Mouse (Mus musculus): ENCODE measurements at regions not wholly inside any gene's neighbourhood (a gene's known extent, or its start where the extent isn't known, plus 50 kb on each side); places are given as distances from the start of the nearest gene placed in this dataset.

DNA sequence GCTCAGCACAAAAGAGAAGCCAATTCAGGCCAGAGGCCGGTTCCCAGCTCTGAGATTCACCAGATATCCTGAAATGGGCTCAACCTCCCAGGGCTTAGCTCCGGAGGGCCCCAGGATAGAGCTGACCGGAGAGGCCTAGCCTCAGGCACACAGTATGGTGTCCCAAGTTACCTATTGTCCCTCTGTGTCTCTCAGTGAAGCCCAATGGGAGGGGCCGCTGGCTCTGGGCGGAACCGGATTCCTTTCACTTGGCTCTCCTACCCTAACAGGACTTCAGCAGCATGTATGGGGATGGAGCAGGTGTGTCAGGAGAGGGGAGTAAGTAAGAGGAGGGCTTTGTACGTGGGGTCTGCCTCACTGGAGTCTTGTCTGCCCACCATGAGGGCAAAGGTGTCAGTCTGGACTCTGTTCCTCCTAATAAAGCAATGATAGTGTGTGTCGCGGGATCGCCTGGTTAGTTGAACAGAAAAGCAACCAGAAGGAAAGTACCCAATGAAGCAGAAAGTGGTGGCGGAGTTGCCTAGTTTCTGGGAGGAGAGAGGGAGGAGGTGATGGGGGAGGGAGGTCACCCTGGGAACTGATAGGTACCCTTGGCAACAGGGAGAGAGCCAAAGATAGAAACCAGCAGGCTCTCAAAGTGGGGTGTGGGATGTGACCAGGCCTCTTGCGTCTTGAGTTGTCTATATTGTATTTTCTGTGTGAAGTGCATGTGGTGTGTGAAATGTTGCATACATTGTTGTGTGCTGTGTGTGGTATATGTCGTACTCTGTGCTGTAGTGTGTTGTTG is 74.8 kb upstream of the Podxl start:
- Histone ChIP-seq H3K27me3 (ENCODE audit: control insufficient read depth, insufficient read depth, low read length, poor library complexity, severe bottlenecking) (no peaks in the 10 kb centered on the region), H3K36me3 (ENCODE audit: control insufficient read depth, insufficient read depth, low read length, poor library complexity, severe bottlenecking) (no peaks in the 10 kb centered on the region)
- no peak for DNase-seq (ENCODE audit: low read depth, low spot score)

DNA sequence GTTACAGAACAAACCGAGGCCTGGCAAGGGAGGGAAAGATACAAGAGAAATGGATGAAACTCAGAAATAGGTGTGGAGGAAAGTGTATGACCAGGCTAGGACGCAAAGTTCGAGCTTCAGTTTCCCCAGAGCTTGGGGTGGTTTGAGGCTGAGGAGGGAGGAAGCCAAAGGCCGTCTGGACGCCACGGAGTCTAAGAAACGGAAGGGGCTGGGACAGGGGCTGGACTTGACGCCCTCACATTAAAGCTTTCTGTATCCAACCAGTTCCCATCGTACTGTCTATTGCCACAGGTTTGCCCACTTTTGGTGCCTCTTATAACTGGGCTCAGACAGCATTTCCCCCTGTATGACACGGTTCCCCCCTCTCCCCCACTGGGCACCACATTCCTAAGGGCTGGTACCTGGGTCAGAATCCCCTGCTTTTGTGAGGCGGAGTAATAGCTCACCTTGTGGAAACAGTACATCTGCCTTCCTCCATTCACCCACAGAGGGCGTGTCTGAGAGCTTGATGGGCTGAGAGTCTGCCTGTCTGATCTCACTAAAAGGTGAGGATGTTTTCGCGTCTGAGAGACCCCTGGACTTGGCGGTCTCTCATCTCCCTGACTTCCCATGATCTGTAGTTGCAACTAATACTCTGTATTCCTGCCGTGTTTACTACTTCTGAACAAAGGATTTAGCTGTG is 73.7 kb upstream of the Podxl start:
- no peaks in the 10 kb centered on the region for H3K27me3 ChIP-seq (ENCODE audit: control insufficient read depth, insufficient read depth, low read length, poor library complexity, severe bottlenecking)
- no peak for DNase-seq (ENCODE audit: low read depth, low spot score)
- no peaks in the 10 kb centered on the region for H3K36me3 ChIP-seq (ENCODE audit: control insufficient read depth, insufficient read depth, low read length, poor library complexity, severe bottlenecking)

DNA sequence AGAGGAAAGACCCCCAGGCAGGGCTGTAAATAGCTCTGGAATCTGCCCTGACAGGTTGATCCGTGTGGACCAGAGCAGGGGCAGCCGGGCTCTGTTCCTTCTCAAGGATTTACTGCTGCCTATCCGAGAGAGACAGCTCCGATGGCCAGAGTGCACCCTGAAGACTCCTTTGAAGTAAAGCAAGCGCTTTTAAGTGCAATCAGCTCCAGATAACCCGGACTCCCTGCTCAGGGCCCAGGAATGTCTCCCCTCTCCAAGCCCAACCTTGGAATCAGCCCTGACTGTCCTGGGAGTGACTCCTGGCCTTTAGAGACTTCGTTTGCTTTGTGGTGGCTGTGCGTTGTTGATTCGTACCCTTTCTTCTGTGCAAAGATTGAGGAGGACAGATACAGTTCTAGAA is 73.2 kb upstream of the Podxl start:
- H3K36me3 ChIP-seq (ENCODE audit: control insufficient read depth, insufficient read depth, low read length, poor library complexity, severe bottlenecking): no peaks in the 10 kb centered on the region
- DNase-seq (ENCODE audit: low read depth, low spot score): no peak
- H3K27me3 ChIP-seq (ENCODE audit: control insufficient read depth, insufficient read depth, low read length, poor library complexity, severe bottlenecking): no peaks in the 10 kb centered on the region

DNA sequence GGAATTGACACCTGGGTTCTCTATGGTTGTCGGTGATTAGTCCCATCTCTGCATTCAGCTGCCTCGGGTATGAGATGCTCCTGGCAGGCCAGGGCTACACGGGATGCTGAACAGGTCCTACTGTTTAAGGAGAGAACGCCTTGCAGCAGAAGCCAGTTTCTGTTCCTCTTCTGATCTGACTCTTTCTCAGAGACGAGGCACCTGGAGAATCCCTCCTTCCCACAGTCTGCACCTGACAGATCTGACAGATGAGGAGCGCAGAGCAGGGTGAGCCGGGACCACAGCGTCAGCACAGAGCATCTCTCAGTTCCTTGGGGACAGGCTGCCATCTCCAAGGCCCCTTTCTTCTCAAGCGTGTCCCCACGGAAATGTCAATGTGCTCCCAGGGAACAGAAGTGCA is 68.7 kb upstream of the Podxl start:
- Histone ChIP-seq H3K36me3 (ENCODE audit: control insufficient read depth, insufficient read depth, low read length, poor library complexity, severe bottlenecking) (no peaks in the 10 kb centered on the region), H3K27me3 (ENCODE audit: control insufficient read depth, insufficient read depth, low read length, poor library complexity, severe bottlenecking) (no peaks in the 10 kb centered on the region)
- no peak for DNase-seq (ENCODE audit: low read depth, low spot score)

DNA sequence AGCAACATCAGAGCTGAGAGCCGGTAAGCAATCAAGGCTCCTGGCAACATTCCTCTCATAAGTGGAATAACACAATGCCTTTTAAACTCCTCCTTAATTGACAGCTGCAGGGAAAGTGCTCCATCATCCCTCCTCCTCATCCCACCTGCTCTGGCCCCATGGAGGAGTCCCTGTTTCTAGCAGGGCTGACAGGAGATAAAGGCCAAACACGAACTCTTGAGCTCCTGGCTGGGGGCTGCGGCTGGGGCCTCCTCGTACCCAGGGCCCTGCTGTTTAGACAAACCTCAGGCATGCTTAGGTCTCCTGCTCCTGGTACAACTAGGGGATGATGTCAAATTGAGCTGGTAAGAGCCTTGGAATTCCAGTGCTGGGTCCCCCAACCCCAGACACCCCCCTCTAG is 66.2 kb upstream of the Podxl start:
- Histone ChIP-seq H3K27me3 (ENCODE audit: control insufficient read depth, insufficient read depth, low read length, poor library complexity, severe bottlenecking) (no peaks in the 10 kb centered on the region), H3K36me3 (ENCODE audit: control insufficient read depth, insufficient read depth, low read length, poor library complexity, severe bottlenecking) (no peaks in the 10 kb centered on the region)
- no peak for DNase-seq (ENCODE audit: low read depth, low spot score)

DNA sequence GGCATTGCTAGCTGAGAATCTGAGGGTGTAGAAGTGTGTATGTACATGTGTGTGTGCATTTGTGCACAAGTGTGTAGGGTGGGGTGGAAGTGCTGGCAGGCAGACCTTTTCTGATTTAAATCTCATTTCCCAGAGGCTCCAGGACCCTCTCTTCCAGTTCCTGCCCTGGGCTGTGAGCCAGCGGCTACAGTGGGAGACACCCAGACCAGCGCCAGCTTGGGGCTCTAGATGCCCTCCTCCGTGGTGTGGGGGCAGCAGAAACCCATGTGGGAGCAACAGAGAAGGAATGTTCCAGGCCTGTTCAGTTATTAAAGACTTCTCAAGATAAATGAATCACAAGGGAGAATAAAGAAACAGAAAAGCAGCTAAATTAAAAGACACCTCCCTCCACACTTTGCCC is 64.1 kb upstream of the Podxl start:
- no peak for DNase-seq (ENCODE audit: low read depth, low spot score)
- Histone ChIP-seq H3K36me3 (ENCODE audit: control insufficient read depth, insufficient read depth, low read length, poor library complexity, severe bottlenecking) (no peaks in the 10 kb centered on the region), H3K27me3 (ENCODE audit: control insufficient read depth, insufficient read depth, low read length, poor library complexity, severe bottlenecking) (no peaks in the 10 kb centered on the region)

DNA sequence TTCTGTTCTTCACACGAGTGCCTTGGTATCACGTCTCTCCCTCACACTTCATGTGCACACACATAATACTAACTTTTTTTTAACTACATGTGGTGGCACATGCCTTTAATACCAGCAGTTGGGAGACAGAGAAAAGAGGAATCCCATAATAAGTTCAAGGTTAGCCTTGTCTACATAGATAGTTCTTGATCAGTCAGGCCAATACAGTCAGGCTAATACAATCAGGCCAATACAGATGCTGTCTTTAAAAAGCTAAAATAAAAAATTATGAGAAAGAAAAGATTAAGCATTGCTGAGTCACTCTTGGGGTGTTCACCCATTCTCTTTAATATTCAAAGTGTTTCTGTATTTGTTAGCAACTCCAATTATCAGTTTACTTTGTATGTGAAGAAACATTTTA is 61.3 kb upstream of the Podxl start:
- Histone ChIP-seq H3K27me3 (ENCODE audit: control insufficient read depth, insufficient read depth, low read length, poor library complexity, severe bottlenecking) (no peaks in the 10 kb centered on the region), H3K36me3 (ENCODE audit: control insufficient read depth, insufficient read depth, low read length, poor library complexity, severe bottlenecking) (no peaks in the 10 kb centered on the region)
- no peak for DNase-seq (ENCODE audit: low read depth, low spot score)

DNA sequence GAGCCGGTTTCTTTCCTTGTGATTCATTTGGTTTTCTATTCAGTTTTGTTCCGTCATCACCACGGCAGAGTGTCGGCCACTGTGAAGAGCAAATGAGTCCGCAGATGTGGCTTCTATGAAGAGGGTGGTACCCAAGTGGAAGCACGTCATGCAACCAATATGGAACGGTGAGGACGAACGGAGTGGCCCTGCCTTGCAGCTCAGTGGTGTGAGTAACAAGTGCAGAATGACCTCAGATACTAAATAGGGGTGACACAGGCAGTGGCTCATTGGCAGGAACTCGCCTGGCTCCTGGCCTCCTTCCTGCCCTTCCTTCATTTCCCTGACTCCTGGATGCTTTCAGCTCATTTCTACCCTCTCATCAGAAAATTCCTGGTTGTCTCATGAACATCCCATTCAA is 60.6 kb upstream of the Podxl start:
- no peak for DNase-seq (ENCODE audit: low read depth, low spot score)

DNA sequence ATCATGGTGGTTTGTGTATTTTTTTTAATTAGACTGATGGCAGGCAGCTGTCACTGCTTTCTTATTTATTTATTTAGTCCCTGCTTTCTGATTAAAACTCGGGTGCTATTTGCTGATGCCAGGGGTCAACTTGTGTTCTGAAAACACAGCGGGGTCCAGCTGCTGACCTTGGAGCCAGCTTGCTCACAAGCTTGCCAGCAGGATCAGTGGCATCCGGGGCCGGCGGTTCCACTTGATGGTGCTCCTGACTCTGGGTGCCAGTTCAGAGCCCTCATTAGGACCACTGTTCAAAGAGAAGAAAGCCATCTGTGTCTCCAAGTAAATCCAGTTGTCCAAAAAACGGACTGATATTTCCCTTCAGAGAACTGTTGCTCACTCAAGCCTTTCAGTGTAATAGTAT is 57.2 kb upstream of the Podxl start:
- no peak for DNase-seq (ENCODE audit: low read depth, low spot score)
- no peaks in the 10 kb centered on the region for H3K36me3 ChIP-seq (ENCODE audit: control insufficient read depth, insufficient read depth, low read length, poor library complexity, severe bottlenecking)
- H3K27me3 ChIP-seq (ENCODE audit: control insufficient read depth, insufficient read depth, low read length, poor library complexity, severe bottlenecking): no peaks in the 10 kb centered on the region

More for the DNA sequence above, 60.6 kb upstream of the Podxl start:
- Histone ChIP-seq H3K36me3 (ENCODE audit: control insufficient read depth, insufficient read depth, low read length, poor library complexity, severe bottlenecking) (no peaks in the 10 kb centered on the region), H3K27me3 (ENCODE audit: control insufficient read depth, insufficient read depth, low read length, poor library complexity, severe bottlenecking) (no peaks in the 10 kb centered on the region)

DNA sequence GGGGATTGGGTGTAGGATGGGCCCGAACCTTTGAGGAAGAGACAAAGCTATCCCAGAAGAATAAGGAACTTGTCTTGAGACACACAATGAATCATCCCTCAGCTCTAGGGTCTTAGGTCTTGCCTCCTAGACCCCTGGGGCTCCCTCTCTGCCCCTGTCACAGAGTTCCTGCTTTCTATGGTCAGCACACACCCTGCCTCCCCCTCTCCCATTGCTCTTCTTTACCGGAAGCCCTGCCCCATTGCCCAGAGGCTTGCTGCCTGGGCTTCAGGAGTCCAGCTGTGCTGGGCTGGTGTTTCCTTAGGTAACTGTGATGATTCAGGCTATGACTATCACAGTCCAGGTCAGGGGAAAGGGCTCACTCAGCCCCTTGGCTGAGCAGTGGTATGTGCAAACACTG is 55.1 kb upstream of the Podxl start:
- no peak for DNase-seq (ENCODE audit: low read depth, low spot score)
- H3K27me3 ChIP-seq (ENCODE audit: control insufficient read depth, insufficient read depth, low read length, poor library complexity, severe bottlenecking): no peaks in the 10 kb centered on the region
- H3K36me3 ChIP-seq (ENCODE audit: control insufficient read depth, insufficient read depth, low read length, poor library complexity, severe bottlenecking): no peaks in the 10 kb centered on the region

DNA sequence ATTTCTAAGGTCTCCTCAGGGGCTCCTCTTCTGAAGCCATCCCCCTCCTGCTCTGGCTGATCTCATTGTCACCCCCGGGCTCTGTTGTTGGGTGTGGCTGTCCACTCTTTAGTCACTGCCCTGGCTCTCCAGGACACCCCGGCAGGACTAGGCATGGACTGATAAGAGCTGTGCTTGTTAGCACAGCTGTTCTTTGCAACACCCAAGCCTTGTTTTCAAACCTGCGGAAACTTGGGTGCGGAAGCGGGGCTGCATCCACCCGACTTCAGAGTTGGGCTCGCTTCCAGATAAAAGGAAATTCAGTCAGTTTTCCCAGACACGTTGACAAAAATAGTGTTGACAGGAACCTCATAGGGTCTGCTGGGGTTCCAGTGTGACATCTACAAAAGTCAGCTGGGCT is 53.6 kb upstream of the Podxl start:
- Histone ChIP-seq H3K36me3 (ENCODE audit: control insufficient read depth, insufficient read depth, low read length, poor library complexity, severe bottlenecking) (no peaks in the 10 kb centered on the region), H3K27me3 (ENCODE audit: control insufficient read depth, insufficient read depth, low read length, poor library complexity, severe bottlenecking) (no peaks in the 10 kb centered on the region)
- DNase-seq (ENCODE audit: low read depth, low spot score): no peak

DNA sequence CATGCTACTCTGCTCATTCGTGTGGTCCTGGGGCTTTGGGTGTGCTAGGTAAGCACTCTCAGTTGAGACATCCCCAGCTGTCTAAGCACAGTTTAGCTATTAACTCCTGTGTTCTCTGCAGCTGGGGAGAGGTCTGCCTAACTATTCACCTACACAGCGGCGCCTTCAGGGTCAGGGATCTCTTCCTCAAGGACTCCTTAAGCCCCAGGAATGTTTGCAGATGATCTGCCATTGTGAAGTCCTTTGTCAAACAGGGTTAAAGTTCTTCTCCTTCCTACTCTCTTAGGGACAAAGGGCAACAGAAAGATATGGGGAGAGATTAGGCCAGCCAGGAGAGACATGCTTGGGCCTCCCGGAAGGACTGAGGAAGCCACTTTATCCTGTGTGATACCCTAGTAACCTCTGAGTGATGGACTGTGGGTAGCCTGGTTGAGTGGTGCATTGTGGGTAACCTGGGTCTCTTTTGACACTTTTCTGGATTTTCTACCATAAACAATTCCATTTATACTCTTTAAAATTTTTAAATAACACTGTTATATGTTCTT is 51.7 kb upstream of the Podxl start:
- no peak for DNase-seq (ENCODE audit: low read depth, low spot score)
- H3K36me3 ChIP-seq (ENCODE audit: control insufficient read depth, insufficient read depth, low read length, poor library complexity, severe bottlenecking): no peaks in the 10 kb centered on the region
- no peaks in the 10 kb centered on the region for H3K27me3 ChIP-seq (ENCODE audit: control insufficient read depth, insufficient read depth, low read length, poor library complexity, severe bottlenecking)

DNA sequence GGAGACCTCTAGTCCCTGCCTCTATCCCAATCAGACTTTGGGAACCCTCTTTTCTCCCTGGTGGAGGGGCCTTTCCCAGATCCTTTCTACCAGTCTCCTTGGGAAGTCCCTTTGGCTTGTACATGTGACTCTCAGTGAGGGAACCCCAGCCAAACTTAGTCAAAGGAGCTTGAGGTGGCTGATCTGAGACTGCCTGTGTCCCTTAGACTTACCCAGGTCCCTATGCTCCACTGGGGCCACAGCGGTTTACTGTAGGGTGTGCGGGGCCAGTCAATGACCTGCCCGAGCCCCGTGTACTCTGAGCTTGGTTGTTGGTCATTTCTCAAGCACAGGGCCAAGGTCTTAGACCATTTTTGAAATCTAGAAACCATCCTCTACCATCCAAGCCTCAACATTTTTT is 50.8 kb upstream of the Podxl start:
- no peaks in the 10 kb centered on the region for H3K27me3 ChIP-seq (ENCODE audit: control insufficient read depth, insufficient read depth, low read length, poor library complexity, severe bottlenecking)
- DNase-seq (ENCODE audit: low read depth, low spot score): no peak
- H3K36me3 ChIP-seq (ENCODE audit: control insufficient read depth, insufficient read depth, low read length, poor library complexity, severe bottlenecking): no peaks in the 10 kb centered on the region

DNA sequence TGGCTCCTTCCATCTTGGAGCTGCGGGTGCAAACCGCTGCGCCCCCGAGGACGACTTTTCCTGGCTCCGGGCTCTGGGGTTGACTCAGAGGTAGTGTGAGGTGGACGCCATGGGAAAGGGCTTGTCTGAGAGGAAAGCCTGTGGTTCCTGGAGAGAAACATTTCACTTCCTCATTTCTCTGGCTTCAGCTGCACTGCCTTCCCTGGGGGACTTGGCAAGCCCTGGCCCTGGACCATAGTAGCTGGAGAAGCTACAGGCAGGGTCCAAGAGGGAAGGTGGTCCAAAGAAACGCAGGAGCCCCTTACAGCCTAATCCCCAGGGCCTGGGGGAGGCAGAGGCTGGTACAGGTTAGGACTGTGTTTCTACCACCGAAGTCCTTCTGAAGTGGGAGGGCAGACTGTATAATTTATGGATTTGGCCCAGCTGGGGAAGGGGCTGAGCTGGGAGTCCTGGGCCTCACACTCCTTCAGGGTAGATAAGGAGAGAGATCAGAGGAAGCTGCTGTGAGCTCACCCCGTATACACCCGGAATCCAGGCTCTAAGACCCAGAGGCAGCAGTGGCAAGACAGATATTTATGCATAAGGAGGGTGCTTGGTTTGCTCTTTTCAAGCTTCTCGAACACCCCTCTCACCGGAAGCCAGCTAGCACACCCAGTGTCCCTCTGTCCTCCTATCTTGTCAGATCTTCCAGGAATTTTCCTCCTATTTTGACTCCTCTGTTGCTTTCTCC is 50.0 kb upstream of the Podxl start:
- Histone ChIP-seq H3K27me3 (ENCODE audit: control insufficient read depth, insufficient read depth, low read length, poor library complexity, severe bottlenecking) (no peaks in the 10 kb centered on the region), H3K36me3 (ENCODE audit: control insufficient read depth, insufficient read depth, low read length, poor library complexity, severe bottlenecking) (no peaks in the 10 kb centered on the region)
- DNase-seq (ENCODE audit: low read depth, low spot score): no peak
